10 mouse cellular contexts compared by ENCODE assay signal in genomic region chr11:113785406-113786171, GRCm38 (mm10). TPM values are rescaled to one million over a fixed set of nuclear protein-coding genes. Genes with fewer than 3 reads are reported as not detected.
DNase-seq lines count a peak whose midpoint lies in the region; ATAC-seq and TF ChIP-seq lines count a peak whose summit lies in the region.
"Had no signal": no experiment of that assay in that cellular context is flagged by ENCODE, and none has a peak within 500 bp of the region (broad histone marks: within the 10 kb centered on the region; RNA-seq: fewer than 3 reads in every experiment).

No protein-coding gene starts in this region.

- no peak for TF ChIP-seq EP300 in heart, postnatal 0 days (IDR thresholded peaks at IDR 0.05; ENCODE audit: low read depth)

- ATAC-seq in frontal cortex, adult (ENCODE audit: low TSS enrichment): peak; percentile 71
- ATAC-seq in forebrain, embryonic 11.5 days (replicated peaks; ENCODE audit: low FRiP score): peak; percentile 92
- peak; percentile 75 for ATAC-seq in heart, postnatal 0 days (ENCODE audit: insufficient read depth, low read depth)
- peak; percentile 86 for ATAC-seq in lung, embryonic 14.5 days (ENCODE audit: insufficient read depth)
- no peak for ATAC-seq in megakaryocyte progenitor cell, adult 5-6 weeks (replicated peaks; ENCODE audit: poor library complexity)

- H3K4me3 ChIP-seq in forebrain, embryonic 11.5 days (ENCODE audit: low read depth, low read length): peak overlapping the region; percentile 30; the same call in 1 of the 2 replicates
- peak overlapping the region; percentile 33 for H3K4me3 ChIP-seq in heart, postnatal 0 days (ENCODE audit: low read depth, low read length)
- peak overlapping the region; percentile 28 for H3K4me3 ChIP-seq in lung, embryonic 14.5 days (ENCODE audit: low read depth, low read length)

- no peaks in the 10 kb centered on the region for H3K27me3 ChIP-seq in forebrain, embryonic 11.5 days (ENCODE audit: control insufficient read depth, insufficient read depth, low read length)
- no peaks in the 10 kb centered on the region for H3K27me3 ChIP-seq in heart, postnatal 0 days (ENCODE audit: control insufficient read depth, insufficient read depth, low read length)
- H3K27me3 ChIP-seq in lung, embryonic 14.5 days (ENCODE audit: insufficient read depth, low read length): no peaks in the 10 kb centered on the region
- H3K27me3 ChIP-seq: CH12.LX had no signal

- H3K9me3 ChIP-seq in forebrain, embryonic 11.5 days (ENCODE audit: control insufficient read depth, low read length): no peaks in the 10 kb centered on the region
- no peaks in the 10 kb centered on the region for H3K9me3 ChIP-seq in heart, postnatal 0 days (replicated peaks; ENCODE audit: control insufficient read depth, low read length)
- H3K9me3 ChIP-seq in lung, embryonic 14.5 days (ENCODE audit: low read depth, low read length): no peaks in the 10 kb centered on the region

- no peak for DNase-seq in frontal cortex, postnatal 25 days (ENCODE audit: low spot score in 2 of 2)
- DNase-seq in forebrain, embryonic 11.5 days (ENCODE audit: low spot score): peak; percentile 94
- DNase-seq in heart, postnatal 0 days (ENCODE audit: low spot score): peak; percentile 55
- peak; percentile 65 to 73 for DNase-seq in layer of hippocampus, adult 8-10 months (ENCODE audit: low spot score in 2 of 2)
- DNase-seq in lung, embryonic 14.5 days: peak; percentile 95
- peak; percentile 95 for DNase-seq in retina, postnatal 1 day

- H3K4me2 ChIP-seq in forebrain, embryonic 11.5 days (ENCODE audit: low read depth, low read length, severe bottlenecking): peak overlapping the region; percentile 68
- peak overlapping the region; percentile 63 for H3K4me2 ChIP-seq in heart, postnatal 0 days (ENCODE audit: low read depth, low read length)
- H3K4me2 ChIP-seq in lung, embryonic 14.5 days: peak overlapping the region; percentile 64

- no peak for TF ChIP-seq CTCF in heart, postnatal 0 days (IDR thresholded peaks at IDR 0.05; ENCODE audit: low read depth)
- TF ChIP-seq CTCF in lung, embryonic 14.5 days (IDR thresholded peaks at IDR 0.05; ENCODE audit: low read depth): peak; percentile 13; the same call in 1 of the 2 replicates

- peak overlapping the region; percentile 75 for H3K9ac ChIP-seq in forebrain, embryonic 11.5 days (ENCODE audit: low read length)
- peak overlapping the region; percentile 48 for H3K9ac ChIP-seq in heart, postnatal 0 days (replicated peaks; ENCODE audit: low read depth, low read length)
- H3K9ac ChIP-seq in lung, embryonic 14.5 days: peak overlapping the region; percentile 45

- peak overlapping the region; percentile 100 for H3K27ac ChIP-seq in forebrain, embryonic 11.5 days (ENCODE audit: low read depth, low read length)
- peak overlapping the region; percentile 78 for H3K27ac ChIP-seq in heart, postnatal 0 days (ENCODE audit: low read depth)
- H3K27ac ChIP-seq in lung, embryonic 14.5 days (ENCODE audit: low read depth): peak overlapping the region; percentile 96
- H3K27ac ChIP-seq: macrophage had no signal

- no peaks in the 10 kb centered on the region for H3K36me3 ChIP-seq in forebrain, embryonic 11.5 days (ENCODE audit: control insufficient read depth, insufficient read depth, low read length)
- no peaks in the 10 kb centered on the region for H3K36me3 ChIP-seq in heart, postnatal 0 days (replicated peaks; ENCODE audit: control insufficient read depth, insufficient read depth, low read length)
- no peaks in the 10 kb centered on the region for H3K36me3 ChIP-seq in lung, embryonic 14.5 days (ENCODE audit: insufficient read depth)

- WGBS in forebrain, embryonic 11.5 days: under 1% methylated on average over 19 of the region's 19 CpGs
- WGBS in heart, postnatal 0 days: 7% methylated on average over 19 of the region's 19 CpGs
- WGBS in lung, embryonic 14.5 days: 1% methylated on average over 19 of the region's 19 CpGs

- peaks cover 32% of the 10 kb centered on the region for H3K4me1 ChIP-seq in forebrain, embryonic 11.5 days (replicated peaks; ENCODE audit: control insufficient read depth, insufficient read depth, low read length)
- H3K4me1 ChIP-seq in heart, postnatal 0 days (ENCODE audit: control insufficient read depth, insufficient read depth): peaks cover 23% of the 10 kb centered on the region
- H3K4me1 ChIP-seq in lung, embryonic 14.5 days (ENCODE audit: insufficient read depth): peaks cover 50% of the 10 kb centered on the region

RNA-seq across cellular contexts. Expression of gene Cdc42ep4, which starts 33.9 kb away (rescaled TPM):
- polyA plus RNA-seq in forebrain, embryonic 11.5 days (2014; fragmentation: Nextera tagmentation; extraction: Ambion mirVana): 78.5 and 88.6 TPM in 2 replicates
- total RNA-seq in heart, postnatal 0 days (2014; rRNA removed; ENCODE audit: low replicate concordance): 33.5 and 39.8 TPM in 2 replicates
- 11.8 and 12.0 TPM in 2 replicates for polyA plus RNA-seq in heart, postnatal 0 days (2015; fragmentation: Nextera tagmentation; extraction: Ambion mirVana)
- total RNA-seq in layer of hippocampus, adult 8-10 months (2022): 10 to 100 TPM; 32.4 to 41.1 (median 37.3) TPM
- polyA plus RNA-seq in lung, embryonic 14.5 days (2014; fragmentation: Nextera tagmentation; extraction: Ambion mirVana): 86.6 and 86.9 TPM in 2 replicates
- 10.0 and 10.3 TPM in 2 replicates for total RNA-seq in megakaryocyte progenitor cell, adult 5-6 weeks (2015)
- 14.5 and 14.7 TPM in 2 replicates for total RNA-seq in megakaryocyte progenitor cell, adult 5-6 weeks (2017)

Comparison
In these comparisons a context has a peak if more than half of its experiments do, and no peak if none do; other contexts are left out.
1. DNase-seq: peak in forebrain, embryonic 11.5 days (single experiment), heart, postnatal 0 days (single experiment), layer of hippocampus, adult 8-10 months (2 of 2), lung, embryonic 14.5 days (single experiment) and retina, postnatal 1 day (single experiment); none in frontal cortex, postnatal 25 days (0 of 2).
2. Peak in every context shown above with its lines, with median percentiles within 50 percentile points of each other: H3K27ac ChIP-seq, H3K4me2 ChIP-seq, H3K4me3 ChIP-seq and H3K9ac ChIP-seq.